Mouse (Mus musculus): ENCODE data around the gene Mrs2. TPM values are rescaled to one million over a fixed set of nuclear protein-coding genes. Genes with fewer than 3 reads are reported as not detected.

Mrs2 gene
- 4.4 and 5.8 TPM in 2 replicates for polyA plus RNA-seq (2012)

DNA sequence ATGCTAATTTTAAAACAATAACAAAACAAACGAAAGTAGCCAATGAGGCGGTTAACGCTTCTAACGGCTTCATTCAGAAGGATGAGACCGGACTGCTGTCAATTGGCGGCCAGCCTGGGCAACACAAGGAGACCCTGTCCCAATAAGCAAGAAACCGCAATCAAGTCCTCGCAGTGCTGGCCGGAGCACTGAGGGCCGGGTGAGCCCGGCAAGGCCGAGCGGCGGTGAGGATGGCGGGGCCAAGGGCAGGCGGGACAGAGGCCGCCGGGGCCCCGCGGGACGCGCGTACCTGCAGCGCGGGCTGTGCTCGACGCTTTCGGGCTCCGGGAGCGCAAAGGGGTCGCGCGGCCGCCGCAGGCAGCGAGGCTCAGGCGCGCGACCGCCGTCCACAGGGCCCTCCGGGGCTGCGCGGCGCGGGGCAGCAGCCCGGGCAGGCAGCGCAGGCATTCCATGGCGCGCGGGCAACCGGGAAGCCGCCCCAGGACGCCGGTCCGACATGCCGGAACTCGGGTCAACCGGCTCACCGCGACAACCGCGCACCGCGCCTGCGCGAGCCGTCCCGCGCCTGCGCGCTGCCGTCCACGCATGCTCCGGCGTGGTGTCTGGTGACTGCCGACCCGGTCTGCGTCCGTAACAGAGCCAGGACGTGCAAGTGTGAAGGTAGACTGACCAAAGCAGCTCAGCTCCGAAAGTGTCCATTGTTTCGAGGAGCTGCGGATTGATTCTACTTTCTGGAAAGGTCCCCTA is at the start of gene Mrs2:
TSS of gene Mrs2 (minus strand) at position 587 of the 747 bp plus-strand sequence.

GRCm38 (mm10) chr13:25055873-25056667 is 35.9 kb upstream of the Mrs2 start, which contains the start of gene Dcdc2a:
Gene Dcdc2a, plus strand, starts transcription at chr13:25056004.

DNA sequence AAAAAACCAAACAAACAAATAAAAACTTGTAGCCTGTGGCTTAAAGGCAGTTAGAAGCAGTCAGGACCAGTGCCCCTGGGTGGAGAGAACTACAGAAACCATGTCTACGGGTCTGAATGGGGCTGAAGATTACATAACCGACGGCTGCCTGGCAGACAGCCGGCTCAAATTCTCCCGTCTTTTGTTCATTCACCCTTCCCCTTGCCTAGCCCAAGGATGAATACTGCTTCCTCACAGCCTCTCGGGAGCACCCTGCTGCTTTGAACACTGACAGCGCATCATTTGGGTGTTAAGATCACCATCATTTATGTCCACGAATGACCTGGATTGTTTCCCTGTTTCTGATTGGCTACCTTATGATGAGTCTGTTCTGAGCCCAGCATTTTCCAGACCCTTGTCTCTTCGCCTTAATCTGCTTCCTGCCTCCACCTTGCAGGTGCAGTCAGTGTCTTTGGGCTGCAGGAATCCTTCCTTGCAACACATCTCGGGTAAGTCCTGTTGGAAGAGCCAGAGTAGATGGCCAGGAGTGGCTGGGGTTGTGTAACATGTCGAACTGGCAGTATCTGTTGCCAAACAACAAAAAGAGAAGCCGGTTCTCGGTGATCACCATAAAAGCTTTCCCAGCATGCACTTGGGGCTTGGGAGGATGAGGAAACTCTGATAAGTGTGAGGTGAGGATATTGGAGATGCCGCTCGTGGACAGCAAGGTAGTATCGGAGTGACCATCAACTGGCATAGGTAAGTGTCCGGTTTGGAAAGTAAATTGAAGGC is 77.5 kb downstream of the Mrs2 start, which contains the start of gene Gpld1:
TSS of gene Gpld1 (plus strand) at position 641 of the 771 bp plus-strand sequence.

Other genes with a start within 250 kb of the Mrs2 start
- gene BC005537, start 218.7 kb downstream of the Mrs2 start, polyA plus RNA-seq (2012): 88.7 and 91.4 TPM in 2 replicates
- gene Acot13, start 188.8 kb downstream of the Mrs2 start, polyA plus RNA-seq (2012): 28.5 and 33.7 TPM in 2 replicates
- gene Tdp2, start 188.7 kb downstream of the Mrs2 start, polyA plus RNA-seq (2012): 52.3 and 65.6 TPM in 2 replicates
- not detected in 2 replicates for gene D130043K22Rik, start 175.2 kb downstream of the Mrs2 start, polyA plus RNA-seq (2012)
- gene Aldh5a1, start 82.7 kb downstream of the Mrs2 start, polyA plus RNA-seq (2012): 0.57 and 0.64 TPM in 2 replicates
- 0.12 and 0.13 TPM in 2 replicates for gene Gpld1, start 77.2 kb downstream of the Mrs2 start, polyA plus RNA-seq (2012)
- not detected in 2 replicates for gene Dcdc2a, start 35.6 kb upstream of the Mrs2 start, polyA plus RNA-seq (2012)

All from megakaryocyte-erythroid progenitor cell, adult 5 weeks (primary cell).